Mouse (Mus musculus) heart, embryonic 15.5 days (tissue): Measurements from ENCODE around the gene Cdc7. TPM values are rescaled to one million over a fixed set of nuclear protein-coding genes. Genes with fewer than 3 reads are reported as not detected.

Experiments used
- ATAC-seq: fragments of 200-750 bp; cut with Nextera tagmentation; replicated peaks from 2 replicates; pipeline ENCODE4 v1.8.0; 2017; ENCODE audit warnings: low read depth, moderate TSS enrichment; ENCODE audit not compliant: insufficient number of reproducible peaks, insufficient read depth, low FRiP score
- H3K27ac ChIP-seq: fragments of 300-500 bp; sonication (generic); 2 replicates; pipeline ENCODE4 v1.5.1; 2015; ENCODE audit warnings: mild to moderate bottlenecking, inconsistent platforms
- H3K27me3 ChIP-seq: fragments of 300-500 bp; sonication (generic); 2 replicates; pipeline ENCODE4 v1.6.1; 2015; ENCODE audit warnings: inconsistent platforms
- H3K36me3 ChIP-seq: fragments of 300-500 bp; sonication (generic); 2 replicates; pipeline ENCODE4 v1.6.1; 2015; ENCODE audit warnings: mild to moderate bottlenecking, inconsistent platforms
- H3K4me1 ChIP-seq: fragments of 300-500 bp; sonication (generic); replicated peaks from 2 replicates; pipeline ENCODE4 v1.6.1; 2015; ENCODE audit warnings: inconsistent platforms
- H3K4me2 ChIP-seq: fragments of 300-500 bp; sonication (generic); 2 replicates; pipeline ENCODE4 v1.6.1; 2015; ENCODE audit warnings: inconsistent platforms, mild to moderate bottlenecking, moderate library complexity
- H3K4me3 ChIP-seq: fragments of 300-500 bp; sonication (generic); 2 replicates; pipeline ENCODE4 v1.5.1; 2015; ENCODE audit warnings: mild to moderate bottlenecking, inconsistent platforms
- H3K9ac ChIP-seq: fragments of 300-500 bp; sonication (generic); 2 replicates; pipeline ENCODE4 v1.6.1; 2015; ENCODE audit warnings: mild to moderate bottlenecking, inconsistent platforms
- H3K9me3 ChIP-seq: fragments of 300-500 bp; sonication (generic); replicated peaks from 2 replicates; pipeline ENCODE4 v1.6.1; 2016; ENCODE audit warnings: inconsistent platforms
- WGBS: fragments of 180-500 bp; shearing (Covaris S2); methylation state at CpG from one replicate; pipeline ENCODE4 v1.1.7; 2015; ENCODE audit warnings: mixed read lengths; 5-methylcytosine and 5-hydroxymethylcytosine counted together
- polyA plus RNA-seq: library from polyadenylated mRNA; unstranded; fragments of >200 nt; fragmentation: Nextera tagmentation; extraction: Ambion mirVana; gene quantifications from 2 replicates; pipeline ENCODE4 v1.2.1, GENCODE M21; 2015

The Cdc7 gene
- polyA plus RNA-seq, 1 experiment from 2014 or later, result 20.3 TPM

GRCm38 (mm10) chr5:107025371-107025770 lies 61.2 kb downstream of the Cdc7 start:
- no peak for ATAC-seq
- Histone ChIP-seq H3K27ac (peak overlapping the region; percentile 13; the same call in 1 of the 2 replicates), H3K9ac (no peak overlapping the region), H3K4me2 (no peak overlapping the region), H3K27me3 (no peaks in the 10 kb centered on the region), H3K4me3 (no peak overlapping the region), H3K4me1 (peaks cover 48% of the 10 kb centered on the region), H3K36me3 (no peaks in the 10 kb centered on the region), H3K9me3 (no peaks in the 10 kb centered on the region)
- WGBS, result 73% methylated on average over 5 of the region's 5 CpGs

GRCm38 (mm10) chr5:107025809-107026208 lies 61.7 kb downstream of the Cdc7 start:
- H3K9me3 ChIP-seq, result no peaks in the 10 kb centered on the region
- no peak overlapping the region for H3K9ac ChIP-seq
- no peak overlapping the region for H3K4me3 ChIP-seq
- WGBS, result 59% methylated on average over 8 of the region's 8 CpGs
- H3K4me2 ChIP-seq, result no peak overlapping the region
- no peaks in the 10 kb centered on the region for H3K36me3 ChIP-seq
- peaks cover 44% of the 10 kb centered on the region for H3K4me1 ChIP-seq
- no peaks in the 10 kb centered on the region for H3K27me3 ChIP-seq
- peak overlapping the region; percentile 13; the same call in 1 of the 2 replicates for H3K27ac ChIP-seq
- ATAC-seq, result no peak

- Histone ChIP-seq H3K9me3 (no peaks in the 10 kb centered on the region), H3K9ac (no peak overlapping the region), H3K4me1 (peaks cover 38% of the 10 kb centered on the region), H3K4me3 (no peak overlapping the region), H3K27ac (no peak overlapping the region), H3K36me3 (no peaks in the 10 kb centered on the region), H3K27me3 (no peaks in the 10 kb centered on the region), H3K4me2 (no peak overlapping the region)
- WGBS, result 88% methylated on average over 6 of the region's 6 CpGs
- no peak for ATAC-seq
Observed at GRCm38 (mm10) chr5:107027616-107028015, 63.5 kb downstream of the Cdc7 start.

- Histone ChIP-seq H3K9me3 (no peaks in the 10 kb centered on the region), H3K36me3 (no peaks in the 10 kb centered on the region), H3K27me3 (no peaks in the 10 kb centered on the region), H3K4me1 (peaks cover 38% of the 10 kb centered on the region), H3K4me2 (no peak overlapping the region), H3K9ac (no peak overlapping the region), H3K27ac (no peak overlapping the region), H3K4me3 (no peak overlapping the region)
- no peak for ATAC-seq
- WGBS, result 14% methylated on average over 1 of the region's 1 CpGs
Observed at GRCm38 (mm10) chr5:107028557-107028956, 64.4 kb downstream of the Cdc7 start.

- Histone ChIP-seq H3K4me1 (peaks cover 31% of the 10 kb centered on the region), H3K27me3 (no peaks in the 10 kb centered on the region), H3K36me3 (no peaks in the 10 kb centered on the region), H3K27ac (no peak overlapping the region), H3K4me3 (no peak overlapping the region), H3K9ac (no peak overlapping the region), H3K4me2 (no peak overlapping the region), H3K9me3 (no peaks in the 10 kb centered on the region)
- ATAC-seq, result no peak
- 61% methylated on average over 4 of the region's 4 CpGs for WGBS
Observed at GRCm38 (mm10) chr5:107029801-107030200, 65.7 kb downstream of the Cdc7 start.

- Histone ChIP-seq H3K4me3 (no peak overlapping the region), H3K27me3 (no peaks in the 10 kb centered on the region), H3K9me3 (no peaks in the 10 kb centered on the region), H3K9ac (no peak overlapping the region), H3K36me3 (no peaks in the 10 kb centered on the region), H3K4me1 (peaks cover 21% of the 10 kb centered on the region), H3K27ac (no peak overlapping the region), H3K4me2 (no peak overlapping the region)
- no peak for ATAC-seq
- 91% methylated on average over 10 of the region's 10 CpGs for WGBS
Observed at GRCm38 (mm10) chr5:107030821-107031220, 66.7 kb downstream of the Cdc7 start.

Other genes with a start within 250 kb of the Cdc7 start
- 0.32 and 0.39 TPM in 2 replicates for gene Hfm1, start 38.0 kb upstream of the Cdc7 start, polyA plus RNA-seq